Mouse (Mus musculus): ENCODE results near the gene Actn2. TPM values are rescaled to one million over a fixed set of nuclear protein-coding genes. Genes with fewer than 3 reads are reported as not detected.

Actn2 gene
- polyA plus RNA-seq, 2 experiments = 132 to 219 TPM

DNA sequence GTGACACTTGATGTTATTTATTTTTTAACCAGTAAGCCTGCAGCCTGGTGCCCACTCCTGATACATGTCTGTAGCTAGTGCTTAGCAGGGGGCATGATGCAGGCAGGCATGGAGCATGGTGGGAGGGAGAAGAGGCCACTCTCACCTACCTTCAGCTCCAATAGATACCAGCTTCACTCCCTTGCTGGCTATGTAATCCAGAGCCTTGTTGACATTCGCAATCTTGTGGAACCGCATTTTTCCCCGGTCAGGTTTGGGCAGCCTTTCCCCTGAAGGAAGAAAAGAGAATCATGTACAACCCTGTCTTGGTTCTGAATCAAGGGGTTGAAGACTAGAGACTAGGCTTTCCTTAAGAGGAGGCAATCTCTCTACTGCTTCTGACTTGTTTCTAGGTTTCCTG lies 31.1 kb downstream of the Actn2 start:
- H3K9me3 ChIP-seq (ENCODE audit: control insufficient read depth, low read length) = no peaks in the 10 kb centered on the region
- 91% methylated on average over 3 of the region's 3 CpGs for WGBS
- no peak overlapping the region for H3K4me2 ChIP-seq (replicated peaks; ENCODE audit: low read depth, low read length, severe bottlenecking)
- no peak for TF ChIP-seq POLR2A (IDR thresholded peaks at IDR 0.05; ENCODE audit: borderline replicate concordance, extremely low read depth, insufficient read depth, insufficient read length)
- no peaks in the 10 kb centered on the region for H3K36me3 ChIP-seq (ENCODE audit: control insufficient read depth, insufficient read depth, low read length)
- peaks cover 3% of the 10 kb centered on the region; the same call in 1 of the 2 replicates for H3K4me1 ChIP-seq (ENCODE audit: control insufficient read depth, insufficient read depth, low read length)
- ATAC-seq (ENCODE audit: low FRiP score, low read depth) (no peak), DNase-seq (ENCODE audit: low spot score) (no peak)
- no peak overlapping the region for H3K9ac ChIP-seq (ENCODE audit: low read depth, low read length, severe bottlenecking)
- H3K27ac ChIP-seq (replicated peaks; ENCODE audit: low read depth, low read length) = no peak overlapping the region
- no peak overlapping the region for H3K4me3 ChIP-seq (replicated peaks; ENCODE audit: low read length)
- H3K27me3 ChIP-seq (ENCODE audit: control insufficient read depth, insufficient read depth, low read length) = no peaks in the 10 kb centered on the region

DNA sequence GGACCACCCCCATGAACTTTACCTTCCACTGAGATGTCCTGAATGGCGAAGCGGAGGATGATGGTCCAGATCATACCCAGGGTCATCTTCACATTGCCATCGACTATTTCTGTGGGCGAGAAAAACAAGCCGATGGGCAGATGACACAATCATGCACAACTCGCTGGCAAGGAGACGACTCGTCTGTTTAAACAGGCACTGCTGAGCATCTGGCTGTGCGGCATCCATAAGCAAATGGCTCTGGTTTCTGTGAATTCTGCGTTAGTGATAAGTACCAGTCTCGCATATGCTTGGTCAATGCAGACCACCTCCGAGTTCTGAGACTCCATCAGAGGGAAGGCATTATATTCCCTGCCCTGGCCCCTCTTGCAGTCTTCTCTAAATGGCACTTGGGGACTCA lies 31.7 kb downstream of the Actn2 start:
- ATAC-seq (ENCODE audit: low FRiP score, low read depth) (no peak), DNase-seq (ENCODE audit: low spot score) (no peak)
- peaks cover 3% of the 10 kb centered on the region; the same call in 1 of the 2 replicates for H3K4me1 ChIP-seq (ENCODE audit: control insufficient read depth, insufficient read depth, low read length)
- H3K36me3 ChIP-seq (ENCODE audit: control insufficient read depth, insufficient read depth, low read length) = no peaks in the 10 kb centered on the region
- H3K4me3 ChIP-seq (replicated peaks; ENCODE audit: low read length) = no peak overlapping the region
- H3K27ac ChIP-seq (replicated peaks; ENCODE audit: low read depth, low read length) = no peak overlapping the region
- H3K9ac ChIP-seq (ENCODE audit: low read depth, low read length, severe bottlenecking) = no peak overlapping the region
- TF ChIP-seq POLR2A (IDR thresholded peaks at IDR 0.05; ENCODE audit: borderline replicate concordance, extremely low read depth, insufficient read depth, insufficient read length) = no peak
- H3K27me3 ChIP-seq (ENCODE audit: control insufficient read depth, insufficient read depth, low read length) = no peaks in the 10 kb centered on the region
- no peaks in the 10 kb centered on the region for H3K9me3 ChIP-seq (ENCODE audit: control insufficient read depth, low read length)
- no peak overlapping the region for H3K4me2 ChIP-seq (replicated peaks; ENCODE audit: low read depth, low read length, severe bottlenecking)
- WGBS = 81% methylated on average over 12 of the region's 12 CpGs

DNA sequence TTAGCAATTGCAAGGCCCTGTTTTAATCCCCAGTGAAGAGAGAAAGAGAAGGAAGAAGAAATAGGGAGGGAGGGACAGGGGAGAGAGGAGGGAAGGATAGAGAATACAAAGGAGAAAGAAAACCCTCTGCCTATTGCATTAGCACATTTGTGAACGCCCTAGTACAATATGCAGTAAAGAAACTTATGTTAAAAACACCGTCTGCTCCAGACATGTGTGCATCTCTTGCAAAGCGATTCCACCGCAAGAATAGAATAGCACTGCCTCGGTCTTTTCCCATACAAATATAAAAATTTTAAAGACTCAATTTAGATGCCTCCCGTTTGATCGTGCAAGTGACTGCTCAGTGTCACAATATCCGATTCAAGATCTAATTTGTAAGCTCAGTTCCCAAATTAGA lies 32.1 kb downstream of the Actn2 start:
- TF ChIP-seq POLR2A (IDR thresholded peaks at IDR 0.05; ENCODE audit: borderline replicate concordance, extremely low read depth, insufficient read depth, insufficient read length) = no peak
- Histone ChIP-seq H3K27ac (replicated peaks; ENCODE audit: low read depth, low read length) (no peak overlapping the region), H3K27me3 (ENCODE audit: control insufficient read depth, insufficient read depth, low read length) (no peaks in the 10 kb centered on the region), H3K4me1 (ENCODE audit: control insufficient read depth, insufficient read depth, low read length) (peaks cover 3% of the 10 kb centered on the region; the same call in 1 of the 2 replicates), H3K9me3 (ENCODE audit: control insufficient read depth, low read length) (no peaks in the 10 kb centered on the region), H3K4me3 (replicated peaks; ENCODE audit: low read length) (no peak overlapping the region), H3K9ac (ENCODE audit: low read depth, low read length, severe bottlenecking) (no peak overlapping the region), H3K36me3 (ENCODE audit: control insufficient read depth, insufficient read depth, low read length) (no peaks in the 10 kb centered on the region), H3K4me2 (replicated peaks; ENCODE audit: low read depth, low read length, severe bottlenecking) (no peak overlapping the region)
- WGBS = 84% methylated on average over 8 of the region's 8 CpGs
- no peak for ATAC-seq (ENCODE audit: low FRiP score, low read depth)
- DNase-seq (ENCODE audit: low spot score) = no peak

GRCm38 (mm10) chr13:12307286-12307685 lies 33.3 kb downstream of the Actn2 start:
- no peak for TF ChIP-seq POLR2A (IDR thresholded peaks at IDR 0.05; ENCODE audit: borderline replicate concordance, extremely low read depth, insufficient read depth, insufficient read length)
- 72% methylated on average over 4 of the region's 4 CpGs for WGBS
- ATAC-seq (ENCODE audit: low FRiP score, low read depth) = no peak

DNA sequence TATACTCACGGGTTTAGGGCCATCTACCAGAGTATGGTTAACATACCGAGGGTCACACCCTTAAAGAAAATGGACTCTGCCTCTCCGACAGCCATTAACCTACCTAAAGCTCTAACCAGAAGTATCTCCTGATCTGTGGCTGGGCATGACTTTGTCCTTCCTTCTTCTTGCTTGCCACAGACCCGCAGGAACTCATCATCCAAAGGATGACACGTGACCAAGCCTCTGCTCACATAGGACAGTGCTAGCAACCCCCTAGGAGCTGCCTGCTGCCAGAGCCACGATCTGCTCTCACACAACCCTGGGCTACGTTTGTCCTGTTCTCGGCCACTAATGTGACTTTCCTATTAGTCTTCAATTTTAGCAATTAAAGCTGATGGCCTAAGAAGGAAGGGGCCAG lies 35.0 kb downstream of the Actn2 start:
- WGBS = 81% methylated on average over 8 of the region's 8 CpGs
- H3K27ac ChIP-seq (replicated peaks; ENCODE audit: low read depth, low read length) = no peak overlapping the region
- H3K27me3 ChIP-seq (ENCODE audit: control insufficient read depth, insufficient read depth, low read length) = no peaks in the 10 kb centered on the region
- no peak overlapping the region for H3K4me2 ChIP-seq (replicated peaks; ENCODE audit: low read depth, low read length, severe bottlenecking)
- no peak for TF ChIP-seq POLR2A (IDR thresholded peaks at IDR 0.05; ENCODE audit: borderline replicate concordance, extremely low read depth, insufficient read depth, insufficient read length)
- no peak for DNase-seq (ENCODE audit: low spot score)
- no peak overlapping the region for H3K4me3 ChIP-seq (replicated peaks; ENCODE audit: low read length)
- H3K9me3 ChIP-seq (ENCODE audit: control insufficient read depth, low read length) = no peaks in the 10 kb centered on the region
- H3K4me1 ChIP-seq (ENCODE audit: control insufficient read depth, insufficient read depth, low read length) = no peaks in the 10 kb centered on the region
- no peak overlapping the region for H3K9ac ChIP-seq (ENCODE audit: low read depth, low read length, severe bottlenecking)
- no peaks in the 10 kb centered on the region for H3K36me3 ChIP-seq (ENCODE audit: control insufficient read depth, insufficient read depth, low read length)
- ATAC-seq (ENCODE audit: low FRiP score, low read depth) = no peak

More at GRCm38 (mm10) chr13:12307286-12307685, 33.3 kb downstream of the Actn2 start:
- no peak overlapping the region for H3K9ac ChIP-seq (ENCODE audit: low read depth, low read length, severe bottlenecking)
- DNase-seq (ENCODE audit: low spot score) = no peak
- no peaks in the 10 kb centered on the region for H3K36me3 ChIP-seq (ENCODE audit: control insufficient read depth, insufficient read depth, low read length)
- H3K9me3 ChIP-seq (ENCODE audit: control insufficient read depth, low read length) = no peaks in the 10 kb centered on the region
- H3K4me2 ChIP-seq (replicated peaks; ENCODE audit: low read depth, low read length, severe bottlenecking) = no peak overlapping the region
- H3K27me3 ChIP-seq (ENCODE audit: control insufficient read depth, insufficient read depth, low read length) = no peaks in the 10 kb centered on the region
- peaks cover 3% of the 10 kb centered on the region; the same call in 1 of the 2 replicates for H3K4me1 ChIP-seq (ENCODE audit: control insufficient read depth, insufficient read depth, low read length)
- H3K27ac ChIP-seq (replicated peaks; ENCODE audit: low read depth, low read length) = no peak overlapping the region
- H3K4me3 ChIP-seq (replicated peaks; ENCODE audit: low read length) = no peak overlapping the region

DNA sequence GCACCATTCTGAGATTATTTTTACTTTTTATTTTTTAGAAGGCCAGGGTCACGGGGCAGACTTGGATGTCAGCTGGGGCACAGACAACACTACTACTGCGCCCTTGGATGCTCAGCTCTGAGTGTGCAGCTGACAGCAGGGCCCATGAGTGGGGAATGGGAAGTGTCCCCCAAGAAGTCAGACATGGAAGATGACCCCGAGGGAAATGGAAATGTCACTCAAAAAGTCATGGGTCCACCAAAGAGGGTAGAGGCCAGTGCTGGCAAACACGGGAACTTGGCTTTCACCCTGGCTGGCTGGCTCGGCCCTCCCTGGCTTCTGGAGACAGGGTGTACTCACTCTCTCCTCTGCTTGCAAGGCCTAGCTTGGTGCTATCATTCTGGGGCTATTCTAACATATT lies 35.6 kb downstream of the Actn2 start:
- H3K9ac ChIP-seq (ENCODE audit: low read depth, low read length, severe bottlenecking) = no peak overlapping the region
- no peaks in the 10 kb centered on the region for H3K36me3 ChIP-seq (ENCODE audit: control insufficient read depth, insufficient read depth, low read length)
- no peaks in the 10 kb centered on the region for H3K27me3 ChIP-seq (ENCODE audit: control insufficient read depth, insufficient read depth, low read length)
- no peaks in the 10 kb centered on the region for H3K4me1 ChIP-seq (ENCODE audit: control insufficient read depth, insufficient read depth, low read length)
- no peak for TF ChIP-seq POLR2A (IDR thresholded peaks at IDR 0.05; ENCODE audit: borderline replicate concordance, extremely low read depth, insufficient read depth, insufficient read length)
- 92% methylated on average over 5 of the region's 5 CpGs for WGBS
- DNase-seq (ENCODE audit: low spot score) = no peak
- ATAC-seq (ENCODE audit: low FRiP score, low read depth) = no peak
- no peak overlapping the region for H3K27ac ChIP-seq (replicated peaks; ENCODE audit: low read depth, low read length)
- no peaks in the 10 kb centered on the region for H3K9me3 ChIP-seq (ENCODE audit: control insufficient read depth, low read length)
- H3K4me3 ChIP-seq (replicated peaks; ENCODE audit: low read length) = no peak overlapping the region
- H3K4me2 ChIP-seq (replicated peaks; ENCODE audit: low read depth, low read length, severe bottlenecking) = no peak overlapping the region

Data from limb, embryonic 14.5 days (tissue).